Mouse (Mus musculus): ENCODE measurements around the gene Rpl28. TPM values are rescaled to one million over a fixed set of nuclear protein-coding genes. Genes with fewer than 3 reads are reported as not detected.
"Not testable (repeated sequence)": the region's sequence is repeated elsewhere in the genome, so short reads cannot be mapped to it uniquely, and the experiment has no call there.

Gene Rpl28
- total RNA-seq, 1 experiment from 2014 or later, result 325 TPM

DNA sequence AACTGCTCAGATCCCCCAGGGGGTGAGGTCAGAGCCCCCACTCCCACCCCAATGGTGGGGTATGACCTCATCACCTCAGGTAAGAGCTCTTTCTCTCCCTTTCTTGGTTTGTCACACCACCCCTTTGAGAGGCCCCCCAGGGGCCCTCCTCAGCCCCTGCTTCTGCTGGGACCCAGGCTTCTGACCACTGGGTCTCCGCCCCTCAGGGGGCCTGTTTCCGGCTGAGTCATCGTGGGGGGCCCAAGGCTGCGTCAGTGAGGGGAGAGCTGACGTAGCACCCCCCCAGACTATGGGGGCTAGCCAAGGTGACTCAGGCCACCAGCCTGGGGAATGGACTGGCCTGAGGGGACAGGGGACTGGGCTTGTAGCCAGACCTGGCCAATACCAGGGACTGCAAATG lies 12.8 kb upstream of the Rpl28 start:
- ATAC-seq (ENCODE audit: extremely low read depth, insufficient number of reproducible peaks, low FRiP score, poor library complexity, severe bottlenecking), result no peak

GRCm38 (mm10) chr7:4782130-4782529 lies 10.5 kb upstream of the Rpl28 start:
- ATAC-seq (ENCODE audit: extremely low read depth, insufficient number of reproducible peaks, low FRiP score, poor library complexity, severe bottlenecking), result no peak

GRCm38 (mm10) chr7:4782759-4783158 lies 9.9 kb upstream of the Rpl28 start, which contains the start of the genes Il11 and Tmem190:
Gene Il11, minus strand, starts transcription at chr7:4782859.
Gene Tmem190, plus strand, starts transcription at chr7:4782937.
- ATAC-seq (ENCODE audit: extremely low read depth, insufficient number of reproducible peaks, low FRiP score, poor library complexity, severe bottlenecking), result no peak

DNA sequence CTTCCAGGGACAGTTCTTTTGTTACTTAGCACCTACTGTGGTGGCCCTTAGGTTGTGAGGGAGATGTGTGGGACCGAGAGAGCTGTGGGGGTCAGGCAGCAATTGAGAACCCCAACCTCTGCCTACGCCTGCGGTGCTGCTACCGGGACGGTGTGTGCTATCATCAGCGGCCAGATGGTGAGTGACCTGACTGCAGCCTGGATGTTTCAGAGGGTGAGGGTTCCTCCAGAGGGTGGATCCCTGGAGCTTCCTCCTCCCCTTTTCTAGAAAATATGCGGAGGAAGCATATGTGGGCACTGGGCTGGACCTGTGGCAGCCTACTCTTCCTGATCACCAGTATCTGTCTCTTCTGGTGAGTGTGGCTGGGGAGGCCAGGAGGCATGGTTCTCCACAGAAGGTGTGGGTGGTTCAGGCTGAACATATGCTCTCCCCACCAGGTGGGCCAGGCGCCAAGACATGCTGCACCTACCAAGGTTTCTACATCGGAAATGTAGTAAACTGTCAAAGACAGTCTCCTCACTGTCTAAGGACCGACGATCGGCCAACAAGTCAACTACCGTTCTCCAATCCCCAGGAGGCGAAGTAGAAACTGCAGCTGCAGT lies 8.9 kb upstream of the Rpl28 start:
- no peak for ATAC-seq (ENCODE audit: extremely low read depth, insufficient number of reproducible peaks, low FRiP score, poor library complexity, severe bottlenecking)

DNA sequence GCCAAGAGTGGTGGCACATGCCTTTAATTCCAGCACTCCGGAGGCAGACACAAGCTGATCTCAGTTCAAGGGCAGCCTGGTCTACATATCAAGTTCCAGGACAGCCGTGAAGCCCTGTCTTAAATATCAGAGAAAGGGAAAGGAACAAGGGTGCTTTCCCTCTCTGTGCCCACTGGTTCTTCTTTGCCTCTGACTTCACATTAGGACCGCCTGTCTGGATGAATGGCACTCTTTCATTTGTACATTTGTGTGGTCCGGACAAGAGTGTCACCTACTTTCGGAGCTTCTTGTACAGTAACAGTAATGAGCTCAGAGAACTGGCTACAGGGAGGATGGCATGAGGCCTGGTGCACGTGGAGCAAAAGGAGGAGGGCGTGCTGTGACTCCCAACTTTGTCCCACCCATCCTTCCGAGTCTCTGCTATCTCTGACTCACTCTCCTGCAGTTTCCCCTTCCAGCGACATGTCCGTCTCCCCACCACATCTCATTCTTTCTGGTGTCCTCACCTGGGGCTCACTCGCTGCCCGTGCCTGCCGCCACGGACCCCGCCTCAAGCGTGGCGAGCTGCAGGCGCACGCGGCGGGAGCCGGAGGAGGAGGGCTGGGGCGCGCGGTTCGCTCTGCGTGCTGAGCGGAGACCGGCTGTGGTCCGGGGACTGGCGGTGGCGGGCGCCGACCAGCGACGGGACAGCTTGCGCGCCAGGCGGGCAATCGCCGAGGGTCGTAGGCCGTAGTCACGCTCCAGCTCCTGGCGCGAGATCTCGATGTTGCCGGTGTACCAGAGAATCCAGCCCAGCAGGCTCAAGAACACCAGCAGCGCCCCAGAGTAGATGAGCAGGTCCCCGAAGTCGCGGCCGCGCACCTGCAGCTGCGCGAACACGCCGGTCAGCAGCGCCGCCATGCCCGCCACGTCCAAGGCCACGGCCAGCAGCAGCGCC lies 3.9 kb upstream of the Rpl28 start:
- no peak for ATAC-seq (ENCODE audit: extremely low read depth, insufficient number of reproducible peaks, low FRiP score, poor library complexity, severe bottlenecking)

GRCm38 (mm10) chr7:4789436-4789935 lies 3.2 kb upstream of the Rpl28 start, which contains the start of gene Tmem238:
Gene Tmem238, minus strand, starts transcription at chr7:4789656.
- no peak for ATAC-seq (ENCODE audit: extremely low read depth, insufficient number of reproducible peaks, low FRiP score, poor library complexity, severe bottlenecking)

GRCm38 (mm10) chr7:4793248-4793647 lies 574 bp downstream of the Rpl28 start:
- not testable (repeated sequence) for ATAC-seq (ENCODE audit: extremely low read depth, insufficient number of reproducible peaks, low FRiP score, poor library complexity, severe bottlenecking)

DNA sequence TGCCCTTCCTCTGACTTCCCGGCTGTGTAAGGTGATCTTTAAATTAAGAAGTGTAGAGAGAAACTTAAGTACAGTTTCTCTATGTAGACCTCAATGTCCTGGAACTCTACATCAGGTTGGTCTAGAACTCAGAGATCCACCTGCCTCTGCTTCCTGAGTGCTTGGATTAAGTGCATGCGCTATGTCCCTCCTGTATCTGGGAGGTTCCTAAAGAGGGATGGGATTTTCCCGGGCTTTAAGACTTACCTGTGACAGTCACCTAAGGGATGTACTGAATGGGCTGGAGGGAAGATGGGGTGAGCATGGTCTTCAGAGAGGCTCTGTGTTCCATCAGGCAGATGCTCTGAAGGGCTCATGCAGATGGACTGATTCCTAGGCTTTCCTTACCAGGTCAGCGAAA lies 1.0 kb downstream of the Rpl28 start:
- no peak for ATAC-seq (ENCODE audit: extremely low read depth, insufficient number of reproducible peaks, low FRiP score, poor library complexity, severe bottlenecking)

- no peak for ATAC-seq (ENCODE audit: extremely low read depth, insufficient number of reproducible peaks, low FRiP score, poor library complexity, severe bottlenecking)
Measured at GRCm38 (mm10) chr7:4794631-4795168, 2.0 kb downstream of the Rpl28 start.

DNA sequence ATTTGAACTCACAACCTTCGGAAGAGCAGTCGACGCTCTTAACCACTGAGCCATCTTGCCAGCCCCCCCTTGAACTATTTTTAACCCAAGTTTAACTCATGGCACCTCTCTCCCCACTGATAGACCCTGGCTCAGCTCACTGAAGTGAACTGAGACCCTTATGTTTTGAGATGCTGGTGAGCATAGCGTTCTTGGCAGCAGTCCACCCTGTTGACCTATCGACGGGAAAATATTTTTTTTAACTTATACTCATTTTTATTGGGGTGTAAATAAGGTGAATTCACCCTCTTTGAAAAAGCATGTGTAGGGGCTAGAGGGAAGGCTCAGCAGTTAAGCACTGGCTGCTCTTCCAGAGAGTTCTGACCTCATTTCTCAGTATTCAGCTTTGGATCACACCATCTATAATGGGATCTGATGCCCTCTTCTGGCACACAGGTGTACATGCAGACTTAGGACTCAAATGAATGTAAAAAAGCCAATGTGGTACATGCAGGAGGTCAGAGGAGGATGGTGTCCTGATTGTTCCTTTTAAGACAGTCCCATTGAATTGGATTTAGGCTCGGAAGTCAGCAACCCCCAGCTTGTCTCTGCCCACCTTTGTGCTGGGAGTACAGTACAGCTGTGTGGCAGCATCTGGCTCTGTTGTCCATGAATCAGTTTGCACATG lies 3.2 kb downstream of the Rpl28 start:
- 0 out of 2 replicates have a peak, but pooled peaks have one; percentile 13 for ATAC-seq (ENCODE audit: extremely low read depth, insufficient number of reproducible peaks, low FRiP score, poor library complexity, severe bottlenecking)

GRCm38 (mm10) chr7:4802247-4802646 lies 9.6 kb downstream of the Rpl28 start:
- ATAC-seq (ENCODE audit: extremely low read depth, insufficient number of reproducible peaks, low FRiP score, poor library complexity, severe bottlenecking), result no peak

- ATAC-seq (ENCODE audit: extremely low read depth, insufficient number of reproducible peaks, low FRiP score, poor library complexity, severe bottlenecking), result peak; percentile 71
Measured at GRCm38 (mm10) chr7:4806716-4807115, 14.0 kb downstream of the Rpl28 start.

DNA sequence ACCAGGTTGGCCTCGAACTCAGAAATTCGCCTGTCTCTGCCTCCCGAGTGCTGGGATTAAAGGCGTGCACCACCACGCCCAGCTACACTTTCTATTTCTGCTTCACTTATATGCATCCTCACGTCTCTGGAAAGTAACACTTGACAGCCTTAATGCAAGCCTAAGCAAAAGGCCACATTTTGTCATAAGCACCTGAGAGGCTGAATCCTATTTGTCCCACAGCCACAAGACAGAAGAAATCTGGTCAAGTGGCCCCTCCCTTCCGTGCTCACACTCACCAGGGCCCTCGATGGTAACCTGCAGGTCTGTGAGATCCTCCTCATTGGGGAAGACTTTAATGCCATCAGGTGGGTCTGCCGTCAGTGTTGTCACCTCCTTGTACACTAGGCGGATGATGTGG lies 18.5 kb downstream of the Rpl28 start:
- ATAC-seq (ENCODE audit: extremely low read depth, insufficient number of reproducible peaks, low FRiP score, poor library complexity, severe bottlenecking), result not testable (repeated sequence)

- no peak for ATAC-seq (ENCODE audit: extremely low read depth, insufficient number of reproducible peaks, low FRiP score, poor library complexity, severe bottlenecking)
Measured at GRCm38 (mm10) chr7:4811842-4812302, 19.2 kb downstream of the Rpl28 start.

DNA sequence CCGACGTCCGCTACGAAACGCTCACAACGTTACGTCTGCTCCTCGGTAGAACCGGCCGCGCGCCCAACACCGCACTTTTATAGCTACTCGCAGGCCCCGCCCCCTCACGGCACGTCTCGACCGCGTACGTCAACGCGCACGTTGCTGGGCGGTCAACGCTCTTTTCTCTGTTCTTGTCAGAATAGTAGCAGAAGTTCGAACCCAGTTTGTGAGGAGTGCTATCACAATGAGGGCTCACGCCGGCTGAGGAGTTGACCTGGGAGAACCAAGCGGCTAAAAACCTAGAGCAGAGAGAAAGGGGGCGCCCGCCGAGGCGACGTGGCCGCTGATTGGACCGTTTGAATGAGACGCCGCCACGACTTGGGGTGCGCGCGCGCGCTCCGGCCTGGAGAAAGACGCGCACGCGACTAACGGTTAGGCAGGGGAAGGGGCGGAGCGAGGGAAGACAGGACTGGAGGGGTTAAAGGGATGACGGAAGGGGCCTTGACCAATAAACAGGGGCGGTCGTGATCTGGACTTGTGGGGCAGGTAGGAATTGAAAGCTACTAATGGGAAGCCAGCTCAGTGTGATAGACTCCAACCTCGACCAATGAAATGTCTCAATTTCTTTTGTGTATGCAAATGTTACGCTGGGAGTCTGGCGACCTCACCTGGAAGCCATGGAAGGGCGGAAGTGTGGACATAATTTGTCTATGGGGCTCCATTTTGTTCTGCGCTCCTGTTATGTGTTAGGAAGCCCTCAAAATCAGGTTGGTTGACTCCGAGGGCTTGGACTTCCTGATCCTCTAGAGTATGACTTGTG lies 19.8 kb downstream of the Rpl28 start, which contains the start of gene Ube2s:
TSS of gene Ube2s (minus strand) at position 288 of the 802 bp plus-strand sequence.
- ATAC-seq (ENCODE audit: extremely low read depth, insufficient number of reproducible peaks, low FRiP score, poor library complexity, severe bottlenecking), result peak; percentile 90

- ATAC-seq (ENCODE audit: extremely low read depth, insufficient number of reproducible peaks, low FRiP score, poor library complexity, severe bottlenecking), result no peak
Measured at GRCm38 (mm10) chr7:4813105-4813791, 20.6 kb downstream of the Rpl28 start.

DNA sequence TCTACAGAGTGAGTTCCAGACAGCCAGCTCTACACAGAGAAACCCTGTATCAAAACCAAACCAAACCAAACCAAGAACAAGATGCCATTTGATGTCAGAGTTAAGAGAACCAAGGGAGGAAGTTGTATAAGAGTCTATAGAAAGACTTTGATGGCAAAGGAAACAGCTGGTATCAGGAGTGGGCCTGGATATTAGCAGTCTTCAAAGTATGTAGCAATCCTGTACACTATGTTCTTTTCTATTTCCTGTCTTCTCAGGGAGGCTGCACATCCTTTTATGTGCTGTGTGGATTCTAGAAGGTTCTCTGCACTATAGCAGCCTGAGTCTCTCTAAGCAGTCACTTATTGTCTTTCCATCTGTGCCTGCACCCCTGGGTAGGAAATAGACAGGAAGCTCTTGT lies 23.9 kb downstream of the Rpl28 start:
- ATAC-seq (ENCODE audit: extremely low read depth, insufficient number of reproducible peaks, low FRiP score, poor library complexity, severe bottlenecking), result no peak

DNA sequence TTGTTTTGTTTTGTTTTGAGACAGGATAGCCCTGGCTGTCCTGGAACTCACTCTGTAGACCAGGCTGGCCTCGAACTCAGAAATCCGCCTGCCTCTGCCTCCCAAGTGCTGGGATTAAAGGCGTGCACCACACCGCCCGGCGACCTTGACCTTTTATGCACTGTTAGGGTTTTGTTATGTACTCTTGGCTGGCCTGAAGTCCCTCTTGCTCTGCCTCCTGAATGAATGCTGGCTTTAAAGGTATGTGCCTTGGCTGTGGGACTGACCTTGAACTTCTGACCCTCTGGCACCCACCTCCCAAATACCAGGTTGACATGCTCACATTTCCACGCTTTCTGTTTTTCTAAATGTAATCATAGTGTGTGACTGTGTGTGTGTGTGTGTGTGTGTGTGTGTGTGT lies 28.3 kb downstream of the Rpl28 start:
- ATAC-seq (ENCODE audit: extremely low read depth, insufficient number of reproducible peaks, low FRiP score, poor library complexity, severe bottlenecking), result not testable (repeated sequence)

Measured in neutrophil, adult 5-6 weeks (primary cell).